In genomic region chr4:25482933-25483620, GRCm38 (mm10) we compare ENCODE assay signal across 14 mouse cellular contexts.
A peak's percentile ranks its signal among the peaks of the same experiment; 100 is the strongest.
DNase-seq lines count a peak whose midpoint lies in the region; ATAC-seq and TF ChIP-seq lines count a peak whose summit lies in the region.
"Had no signal": no experiment of that assay in that cellular context is flagged by ENCODE, and none has a peak within 500 bp of the region (broad histone marks: within the 10 kb centered on the region; RNA-seq: fewer than 3 reads in every experiment).

No protein-coding gene starts in this region.

- no peaks in the 10 kb centered on the region for H3K36me3 ChIP-seq in kidney, embryonic 15.5 days
- H3K36me3 ChIP-seq in forebrain, embryonic 15.5 days, result no peaks in the 10 kb centered on the region
- H3K36me3 ChIP-seq in midbrain, postnatal 0 days (ENCODE audit: insufficient read depth, low read length), result no peaks in the 10 kb centered on the region
- H3K36me3 ChIP-seq: heart, embryonic 13.5 days; limb, embryonic 13.5 days had no signal

- no peaks in the 10 kb centered on the region for H3K9me3 ChIP-seq in kidney, embryonic 15.5 days (replicated peaks)
- no peaks in the 10 kb centered on the region for H3K9me3 ChIP-seq in forebrain, embryonic 15.5 days
- H3K9me3 ChIP-seq in midbrain, postnatal 0 days (ENCODE audit: low read length), result no peaks in the 10 kb centered on the region
- H3K9me3 ChIP-seq: limb, embryonic 13.5 days had no signal

- WGBS in kidney, embryonic 15.5 days, result 43% methylated on average over 6 of the region's 6 CpGs
- 26% methylated on average over 6 of the region's 6 CpGs for WGBS in forebrain, embryonic 15.5 days
- 45% methylated on average over 6 of the region's 6 CpGs for WGBS in midbrain, postnatal 0 days

- no peak overlapping the region for H3K27ac ChIP-seq in kidney, embryonic 15.5 days
- 0 out of 2 replicates have a peak overlapping the region, but pooled peaks have one; percentile 37 for H3K27ac ChIP-seq in forebrain, embryonic 15.5 days (replicated peaks)
- no peak overlapping the region for H3K27ac ChIP-seq in midbrain, postnatal 0 days (ENCODE audit: low read depth, low read length)
- H3K27ac ChIP-seq: gastrocnemius, adult 2 months; heart, embryonic 13.5 days; left cerebral cortex, adult 2 months; limb, embryonic 13.5 days had no signal

- H3K9ac ChIP-seq in kidney, embryonic 15.5 days, result no peak overlapping the region
- no peak overlapping the region for H3K9ac ChIP-seq in forebrain, embryonic 15.5 days (replicated peaks)
- no peak overlapping the region for H3K9ac ChIP-seq in midbrain, postnatal 0 days (replicated peaks; ENCODE audit: low read length, poor library complexity, severe bottlenecking)
- H3K9ac ChIP-seq: heart, embryonic 13.5 days; limb, embryonic 13.5 days had no signal

- no peak for ATAC-seq in kidney, embryonic 15.5 days (replicated peaks; ENCODE audit: low FRiP score)
- peak; percentile 70 for ATAC-seq in forebrain, embryonic 15.5 days (replicated peaks)
- no peak for ATAC-seq in midbrain, postnatal 0 days (ENCODE audit: low FRiP score)

- DNase-seq in kidney, adult 11 months, result peak; percentile 28
- DNase-seq in brain, adult 2 months (ENCODE audit: low read depth, low spot score), result peak; percentile 19
- peak; percentile 1 for DNase-seq in midbrain, postnatal 0 days (ENCODE audit: low spot score)
- no peak for DNase-seq in urinary bladder, postnatal 4 days (ENCODE audit: low spot score in 2 of 2)
- no peak for DNase-seq in adrenal gland, postnatal 4 days (ENCODE audit: low spot score in 2 of 2)
- DNase-seq: cerebellum, adult 9-10 months; gastrocnemius, adult 2 months had no signal

- no peak overlapping the region for H3K4me2 ChIP-seq in kidney, embryonic 15.5 days
- no peak overlapping the region for H3K4me2 ChIP-seq in forebrain, embryonic 15.5 days (replicated peaks)
- H3K4me2 ChIP-seq in midbrain, postnatal 0 days (ENCODE audit: low read depth, low read length, poor library complexity, severe bottlenecking), result no peak overlapping the region
- H3K4me2 ChIP-seq: heart, embryonic 13.5 days; limb, embryonic 13.5 days had no signal

- no peaks in the 10 kb centered on the region for H3K27me3 ChIP-seq in kidney, embryonic 15.5 days
- no peaks in the 10 kb centered on the region for H3K27me3 ChIP-seq in forebrain, embryonic 15.5 days
- no peaks in the 10 kb centered on the region for H3K27me3 ChIP-seq in midbrain, postnatal 0 days (ENCODE audit: insufficient read depth, low read length)
- H3K27me3 ChIP-seq: CH12.LX; heart, embryonic 13.5 days; limb, embryonic 13.5 days had no signal

- no peak for TF ChIP-seq CTCF in midbrain, postnatal 0 days (IDR thresholded peaks at IDR 0.05)

- H3K4me1 ChIP-seq in kidney, embryonic 15.5 days, result no peaks in the 10 kb centered on the region
- H3K4me1 ChIP-seq in forebrain, embryonic 15.5 days, result peaks cover 4% of the 10 kb centered on the region
- no peaks in the 10 kb centered on the region for H3K4me1 ChIP-seq in midbrain, postnatal 0 days (ENCODE audit: insufficient read depth, low read length)
- H3K4me1 ChIP-seq: heart, embryonic 13.5 days; limb, embryonic 13.5 days had no signal

- H3K4me3 ChIP-seq in kidney, embryonic 15.5 days (replicated peaks), result no peak overlapping the region
- no peak overlapping the region for H3K4me3 ChIP-seq in forebrain, embryonic 15.5 days
- no peak overlapping the region for H3K4me3 ChIP-seq in midbrain, postnatal 0 days (ENCODE audit: low read depth, low read length)
- H3K4me3 ChIP-seq: erythroblast, embryonic 14.5 days; gastrocnemius, adult 2 months; heart, embryonic 13.5 days; left cerebral cortex, adult 2 months; limb, embryonic 13.5 days had no signal

Comparison
In these comparisons a context has a peak if more than half of its experiments do, and no peak if none do; other contexts are left out.
1. DNase-seq: peak in kidney, adult 11 months (single experiment), brain, adult 2 months (single experiment) and midbrain, postnatal 0 days (single experiment); none in urinary bladder, postnatal 4 days (0 of 2) and adrenal gland, postnatal 4 days (0 of 2).